Mouse (Mus musculus) right cerebral cortex, postnatal 36 days (tissue): Measurements from ENCODE around the gene Fam163a.

ENCODE experiments used
- DNase-seq, 2 experiments: peaks; one replicate each; pipeline ENCODE4 v3.0.0; 2022; ENCODE audit warnings: low spot score in 2 of 2, mixed read lengths in 1 of 2

The Fam163a gene

DNA sequence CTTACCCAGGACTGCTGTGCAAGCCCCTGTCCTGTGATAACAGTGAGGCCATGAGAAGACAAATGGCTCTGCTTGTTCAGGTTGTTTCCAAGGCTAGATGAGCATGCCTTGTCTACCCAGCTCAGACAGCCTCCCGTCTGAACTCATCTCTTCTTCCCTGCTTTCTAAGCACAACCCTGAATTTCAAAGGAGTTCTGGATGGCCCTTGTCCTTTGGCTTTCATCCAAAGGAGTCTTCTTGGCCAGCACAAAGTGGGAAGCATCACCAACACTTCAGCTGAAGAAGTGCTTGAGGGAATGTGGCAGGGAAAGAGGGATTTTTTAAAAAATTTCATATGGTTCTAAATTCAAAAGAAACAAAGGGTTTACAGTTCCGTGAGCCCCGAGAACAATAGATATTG, 3.8 kb downstream of the Fam163a start:
- DNase-seq = no peak

DNA sequence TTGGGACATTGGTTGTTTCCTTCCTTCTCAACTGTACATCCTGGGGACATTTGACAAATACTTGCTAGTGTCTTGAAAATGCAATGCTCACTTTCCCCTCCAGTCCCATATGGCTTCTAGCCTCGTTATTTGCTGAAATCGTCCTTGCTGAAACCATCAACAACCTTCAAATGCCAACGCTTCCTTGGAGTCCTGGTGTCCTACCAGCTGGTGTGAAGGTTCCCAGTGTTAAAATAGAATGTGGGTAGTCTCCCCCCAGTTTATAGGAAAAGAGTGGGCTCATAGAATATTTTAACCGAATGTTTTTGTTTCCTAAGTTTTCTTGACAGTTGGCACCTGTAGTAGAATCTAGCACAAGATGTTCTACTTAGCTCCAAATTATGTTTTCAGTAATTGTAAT, 7.2 kb downstream of the Fam163a start:
- DNase-seq = no peak

DNA sequence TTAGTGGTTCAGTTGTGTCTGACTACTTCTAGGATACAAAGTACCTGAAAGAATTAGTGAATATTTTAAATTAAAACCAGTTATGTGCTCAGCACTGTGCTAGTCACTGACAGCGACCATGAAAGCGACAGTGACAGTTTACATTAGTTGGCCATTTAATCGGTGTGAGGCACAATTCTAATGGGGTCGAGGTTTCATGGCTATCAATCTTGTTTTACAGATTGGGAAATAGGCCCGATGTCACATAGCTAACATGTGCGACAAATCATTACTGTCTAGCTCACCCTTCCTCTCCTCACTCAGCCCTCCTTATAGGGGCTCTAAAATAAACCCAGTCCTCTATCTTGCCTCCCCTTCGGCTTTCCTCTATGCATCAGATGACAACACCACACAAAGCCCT, 11.5 kb downstream of the Fam163a start:
- no peak for DNase-seq

DNA sequence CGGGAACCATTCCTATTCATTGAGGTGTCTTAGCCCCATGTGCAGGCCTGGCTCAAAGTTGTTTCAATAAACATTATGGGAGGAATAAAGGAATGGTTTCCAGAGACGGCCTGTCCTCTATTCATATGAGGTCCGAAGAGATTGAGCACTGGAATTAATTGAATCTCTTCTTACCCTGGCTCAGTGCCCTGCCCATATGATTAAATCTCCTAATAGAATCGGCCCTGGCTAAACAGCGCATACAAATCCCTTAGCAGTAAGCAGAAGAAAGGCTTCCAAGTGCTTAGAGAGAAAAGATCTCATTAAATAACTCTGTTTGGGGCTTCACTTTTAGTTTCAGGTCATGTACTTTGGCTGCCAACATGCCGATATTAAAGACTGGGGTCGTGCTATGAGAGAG, 12.0 kb downstream of the Fam163a start:
- DNase-seq = no peak

DNA sequence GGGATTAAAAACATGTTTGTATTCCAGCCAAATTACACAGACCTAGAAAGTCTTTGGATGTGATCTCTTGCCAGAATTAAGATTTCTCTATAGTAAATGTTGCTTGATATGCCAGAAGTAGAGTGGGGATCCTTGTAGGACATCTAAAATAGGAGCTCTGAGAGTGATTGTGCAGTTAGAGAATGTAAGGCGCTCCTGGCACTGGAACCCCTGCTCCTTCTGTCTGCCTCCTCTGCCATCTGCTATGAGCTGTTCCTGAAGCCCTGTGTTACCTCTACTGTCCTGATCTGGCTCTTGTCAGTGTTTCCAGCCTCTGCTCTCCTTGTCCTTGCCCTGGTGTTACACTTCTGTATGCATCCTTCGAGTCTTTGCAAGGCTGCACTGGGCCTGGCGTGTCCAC, 18.2 kb downstream of the Fam163a start:
- no peak for DNase-seq

DNA sequence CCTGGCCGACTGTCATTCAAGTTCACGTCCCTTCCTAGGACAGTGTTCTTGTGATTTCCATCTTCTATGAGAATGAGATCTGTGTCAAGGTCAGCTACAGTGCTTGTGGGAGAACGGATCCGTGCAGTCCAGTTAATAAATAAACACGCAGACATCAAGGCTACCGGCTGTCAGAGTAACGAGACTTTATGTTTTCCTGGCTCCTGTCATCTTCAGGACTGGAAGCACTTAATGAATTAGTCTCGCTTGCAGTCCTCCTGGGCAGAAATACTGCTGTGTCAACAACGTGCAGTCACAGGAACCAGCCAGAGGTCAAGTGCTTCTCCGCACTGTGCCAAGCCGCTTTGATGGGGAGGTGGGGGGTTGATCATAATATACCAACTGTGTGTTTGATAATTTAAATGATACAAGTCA, 20.7 kb downstream of the Fam163a start:
- no peak for DNase-seq

DNA sequence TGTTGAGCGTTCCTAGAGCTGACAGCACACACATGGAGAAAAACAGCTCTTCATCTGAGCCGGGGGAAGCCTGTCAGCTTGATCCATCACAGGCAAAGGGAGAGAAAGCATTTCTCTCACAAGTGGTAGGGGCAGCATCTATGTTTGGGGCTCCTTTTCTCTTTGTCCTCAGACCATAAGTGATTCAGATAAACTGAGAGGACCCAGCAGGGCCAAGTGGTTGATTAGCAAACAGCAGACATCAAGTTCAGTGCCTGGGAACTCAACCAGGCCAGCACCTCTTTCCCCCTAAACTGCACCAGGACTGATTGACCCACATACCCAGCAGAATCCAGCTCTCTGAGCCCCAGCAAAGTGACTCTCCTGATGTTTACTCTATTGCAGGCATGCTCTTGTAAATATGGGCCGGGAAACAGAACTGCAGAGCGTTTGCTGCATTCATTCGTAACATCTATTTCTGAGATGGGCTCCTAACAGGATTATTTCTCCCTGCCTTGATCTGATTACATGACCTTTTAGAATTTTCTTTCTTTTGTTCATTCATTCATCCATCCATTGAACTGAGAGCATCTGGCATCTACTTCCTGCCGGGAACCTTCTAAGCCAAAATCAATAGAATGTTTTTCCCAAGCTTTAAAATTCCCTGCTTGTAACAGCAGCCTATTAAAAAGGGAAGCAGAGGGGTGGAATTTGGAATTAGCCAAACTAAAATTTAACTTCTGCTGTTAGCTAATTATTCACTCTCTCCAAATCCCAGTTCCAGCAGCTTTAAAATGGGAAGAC, 21.5 kb downstream of the Fam163a start:
- DNase-seq = no peak

DNA sequence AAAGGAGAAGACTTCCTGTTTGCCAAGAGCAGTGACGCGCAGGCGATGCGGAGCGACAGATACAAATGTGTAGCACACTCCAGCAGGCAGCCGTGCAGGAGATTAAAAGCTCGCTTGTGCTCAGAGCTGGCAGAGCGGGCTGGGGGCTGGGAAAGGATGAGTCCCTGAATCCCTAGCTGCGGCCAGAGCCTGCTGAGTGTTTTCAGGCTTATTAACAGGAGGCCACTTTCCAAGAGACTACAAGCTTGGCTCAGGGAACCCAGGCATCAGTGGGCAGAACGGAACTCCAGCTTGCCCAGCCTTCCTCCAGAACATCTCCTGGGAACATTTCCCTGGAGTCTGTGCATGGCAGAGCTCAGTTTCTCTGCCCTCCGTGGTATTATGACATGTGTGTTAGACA, 25.0 kb downstream of the Fam163a start:
- DNase-seq = peak; percentile 27 to 30

DNA sequence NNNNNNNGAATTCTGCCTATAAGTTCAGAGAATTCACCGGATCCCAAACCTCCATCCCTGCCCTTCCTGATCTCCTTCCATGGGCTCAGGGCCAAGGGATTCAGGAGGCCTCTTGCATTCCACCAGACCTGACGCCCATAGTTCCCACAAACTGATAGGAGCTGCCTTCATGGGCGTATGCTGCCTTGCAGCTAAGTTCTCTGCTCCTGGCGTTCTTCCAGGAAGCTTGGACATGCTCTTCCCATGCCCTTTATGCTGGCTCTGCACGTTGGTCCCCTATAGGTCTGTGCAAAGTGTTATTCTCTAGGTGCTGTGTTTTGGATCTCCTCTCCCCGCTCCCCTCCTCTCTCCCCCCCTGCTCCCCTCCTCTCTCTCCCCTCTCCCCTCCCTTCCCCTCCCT, 36.1 kb downstream of the Fam163a start:
- no peak for DNase-seq

DNA sequence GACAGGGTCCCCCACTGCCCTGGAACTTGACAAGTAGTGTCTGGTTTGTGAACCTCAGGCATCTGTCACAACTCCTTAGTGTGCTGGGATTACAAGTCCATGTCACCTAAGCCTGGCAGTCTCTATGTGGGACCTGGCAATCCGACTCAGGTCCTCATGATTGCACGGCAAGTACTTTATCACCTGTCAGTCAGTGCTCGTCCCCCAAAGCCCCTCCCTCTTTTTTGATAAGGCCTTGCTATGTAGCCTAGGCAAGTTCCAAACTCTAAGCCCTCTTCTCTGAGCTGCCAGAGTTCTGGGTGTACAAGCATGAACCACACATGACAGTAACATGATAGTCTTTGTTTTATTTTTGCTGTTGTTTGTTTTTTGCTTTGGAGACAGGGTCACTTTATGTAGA, 88.1 kb downstream of the Fam163a start:
- no peak for DNase-seq

DNA sequence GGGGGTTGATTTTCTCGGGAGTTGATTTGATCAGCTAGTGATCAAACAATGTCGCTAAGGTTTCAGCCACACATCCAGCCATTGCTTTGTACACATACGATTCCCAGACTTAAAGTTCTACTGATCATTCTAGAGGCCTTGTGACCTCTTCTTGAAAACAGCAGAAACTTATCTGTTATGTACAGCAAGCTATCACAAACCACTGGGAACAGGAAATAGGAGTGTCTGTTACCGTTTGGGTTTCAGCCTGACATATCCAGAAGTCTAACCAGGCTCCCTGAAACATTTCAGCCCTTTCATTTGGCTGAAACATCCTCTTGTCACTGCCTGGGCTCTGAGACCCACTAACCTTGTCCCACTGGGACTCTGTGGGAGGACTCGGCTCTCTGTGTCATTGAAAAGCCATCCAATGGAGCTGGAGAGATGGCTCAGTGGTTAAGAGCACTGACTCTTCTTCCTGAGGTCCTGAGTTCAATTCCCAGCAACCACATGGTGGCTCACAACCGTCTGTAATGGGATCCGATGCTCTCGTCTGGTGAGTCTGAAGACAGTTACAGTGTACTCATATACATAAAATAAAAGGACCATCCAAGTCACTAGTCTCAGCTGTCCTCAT, 90.8 kb downstream of the Fam163a start:
- DNase-seq = no peak

DNA sequence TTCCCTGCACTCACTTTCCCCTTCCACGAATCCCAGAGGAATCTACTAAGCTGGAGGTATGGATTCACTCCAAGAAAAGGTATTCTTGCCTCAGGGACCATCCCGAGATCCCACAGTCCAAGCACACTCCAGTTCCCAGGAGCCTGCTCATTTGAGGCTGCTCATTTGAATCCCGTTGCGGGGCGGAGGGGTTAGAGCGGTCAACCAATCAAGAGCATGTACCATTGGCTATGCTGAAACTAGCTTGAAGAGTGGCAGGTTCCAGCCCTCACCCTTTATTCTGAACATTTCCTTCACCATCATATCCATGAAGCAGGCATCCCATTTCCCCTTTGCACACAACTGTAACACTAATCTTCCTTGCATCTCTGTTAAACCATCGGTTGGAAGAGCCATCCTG, 92.7 kb downstream of the Fam163a start:
- no peak for DNase-seq

DNA sequence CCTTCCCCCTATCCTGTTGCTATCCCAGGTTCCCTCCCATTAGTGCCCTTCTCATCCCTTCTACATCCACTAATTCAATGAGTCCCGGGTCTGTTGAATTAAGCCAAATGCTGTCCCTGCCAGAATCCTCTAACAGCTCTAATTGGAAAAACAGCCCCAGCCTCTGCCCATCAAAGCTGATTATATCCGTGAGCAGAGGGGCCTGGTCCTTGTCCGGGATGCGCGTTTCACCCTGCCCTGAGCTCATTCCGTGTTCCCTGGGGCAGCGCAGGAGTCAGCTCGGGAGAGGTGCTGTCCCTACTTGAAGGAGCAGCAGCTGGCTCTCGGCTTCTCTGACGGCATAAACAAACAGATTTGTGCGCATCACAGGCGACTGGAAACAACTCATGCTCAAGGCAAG, 93.1 kb downstream of the Fam163a start:
- DNase-seq = no peak

DNA sequence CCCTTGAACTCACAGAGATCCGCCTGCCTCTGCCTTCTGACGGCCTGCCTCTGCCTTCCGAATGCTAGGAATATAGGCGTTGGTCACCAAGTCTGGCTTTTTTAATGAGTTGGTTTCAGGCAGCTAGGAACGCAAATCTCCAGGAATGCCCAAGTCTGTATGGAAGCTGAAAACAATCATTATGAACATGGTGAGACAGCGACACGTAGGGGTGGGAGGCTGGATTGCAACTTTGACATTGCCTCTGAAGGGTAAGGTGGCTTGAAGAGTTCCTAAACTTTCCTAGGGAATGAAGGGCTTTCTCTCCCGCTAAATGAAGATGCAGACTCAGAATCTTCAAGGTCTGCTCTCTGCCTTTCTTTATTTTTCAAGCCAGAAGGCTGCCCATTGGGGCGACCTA, 93.7 kb downstream of the Fam163a start:
- no peak for DNase-seq

DNA sequence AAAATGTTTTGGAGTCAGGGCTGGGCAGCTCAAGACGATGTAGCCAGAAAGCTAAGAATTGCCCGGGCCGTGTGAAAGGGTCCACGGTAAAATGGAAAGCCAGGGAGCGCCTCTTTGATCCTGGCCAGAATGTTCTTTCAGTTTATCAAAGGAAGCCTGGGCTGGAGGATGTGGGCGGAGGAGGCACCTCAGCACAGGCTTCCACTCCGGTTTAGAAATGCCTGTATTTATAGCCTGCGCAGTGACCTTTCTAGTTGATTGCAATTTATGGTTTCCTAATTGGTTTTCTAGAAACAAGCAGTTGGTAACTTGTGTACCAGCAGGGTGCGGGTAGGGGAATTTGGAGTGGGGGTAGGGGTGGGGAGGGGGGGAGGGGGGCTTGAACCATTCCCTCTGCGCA, 96.4 kb downstream of the Fam163a start:
- DNase-seq = no peak

DNA sequence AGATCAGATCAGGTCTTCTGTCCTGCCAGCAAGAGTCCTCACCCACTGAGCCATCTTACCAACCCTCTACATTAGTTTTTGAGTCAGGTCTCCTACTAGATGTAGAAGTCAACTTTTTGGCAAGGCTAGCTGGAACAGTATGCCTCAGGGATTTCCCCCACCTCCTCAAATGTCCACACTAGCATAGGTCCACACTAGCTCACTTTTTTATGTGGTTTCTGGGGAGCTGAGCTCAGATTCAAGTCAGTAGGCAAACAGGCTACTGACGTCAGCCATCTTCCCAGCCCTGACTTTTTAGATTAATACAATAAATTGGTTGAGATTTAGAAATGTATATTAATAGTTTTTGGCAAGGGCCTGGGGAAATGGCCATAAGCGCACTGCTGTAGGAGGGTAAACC, 97.4 kb downstream of the Fam163a start:
- no peak for DNase-seq

DNA sequence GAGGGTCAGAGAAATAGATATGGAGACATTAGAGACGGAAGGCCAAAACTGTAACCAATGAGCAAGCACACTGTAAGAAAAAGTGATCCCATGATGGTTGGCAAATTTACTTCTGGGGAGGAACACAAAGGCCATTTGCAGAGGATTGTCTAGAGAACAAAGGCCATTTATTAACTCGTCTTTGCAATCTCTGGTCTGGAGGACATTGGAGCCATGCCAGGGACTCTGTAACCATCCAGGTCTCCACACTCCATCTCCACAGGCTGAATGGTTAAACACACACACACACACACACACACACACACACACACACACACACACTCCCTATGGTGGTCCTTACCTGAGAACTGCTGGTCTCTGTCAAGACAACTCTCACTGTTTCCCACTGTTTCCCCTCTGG, 99.4 kb downstream of the Fam163a start:
- no peak for DNase-seq

DNA sequence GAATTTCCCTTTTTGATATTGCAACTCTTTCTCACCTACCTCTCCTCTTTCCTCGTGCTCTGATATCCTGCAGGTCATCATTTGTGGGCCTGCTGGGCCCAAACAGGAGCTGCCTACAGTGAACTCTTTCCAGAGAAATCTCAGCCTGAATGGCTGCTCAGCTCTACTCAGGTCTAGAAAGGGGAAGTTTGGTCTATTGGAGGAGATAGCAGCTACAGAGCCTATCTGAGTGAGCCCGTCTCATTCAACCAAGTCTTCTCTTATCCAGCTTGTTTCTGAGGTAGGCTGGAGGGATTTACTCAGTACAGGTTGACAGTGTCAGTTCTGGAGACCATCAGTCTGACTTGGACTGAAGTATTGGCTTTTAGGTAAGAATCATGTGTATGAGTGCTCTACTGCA, 101.1 kb downstream of the Fam163a start:
- no peak for DNase-seq

DNA sequence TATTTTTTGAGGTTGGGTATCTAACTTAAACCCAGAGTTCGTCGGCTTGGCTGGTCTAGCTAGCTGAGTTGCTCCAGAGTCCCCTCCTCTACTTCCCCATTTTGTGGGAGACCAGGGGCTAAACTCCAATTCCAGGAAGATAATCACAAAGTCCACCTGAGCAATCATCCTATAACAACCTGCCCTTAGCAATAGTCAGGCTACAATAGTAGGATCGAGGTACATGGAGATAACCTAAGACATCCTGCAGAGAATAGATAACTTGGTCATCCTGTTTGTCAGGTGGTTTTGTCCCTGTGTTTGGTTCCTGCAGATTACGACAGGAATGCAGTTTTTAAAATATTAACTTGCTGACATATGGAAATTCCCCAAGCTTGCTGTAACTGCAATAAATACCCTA, 113.0 kb downstream of the Fam163a start:
- DNase-seq = no peak

DNA sequence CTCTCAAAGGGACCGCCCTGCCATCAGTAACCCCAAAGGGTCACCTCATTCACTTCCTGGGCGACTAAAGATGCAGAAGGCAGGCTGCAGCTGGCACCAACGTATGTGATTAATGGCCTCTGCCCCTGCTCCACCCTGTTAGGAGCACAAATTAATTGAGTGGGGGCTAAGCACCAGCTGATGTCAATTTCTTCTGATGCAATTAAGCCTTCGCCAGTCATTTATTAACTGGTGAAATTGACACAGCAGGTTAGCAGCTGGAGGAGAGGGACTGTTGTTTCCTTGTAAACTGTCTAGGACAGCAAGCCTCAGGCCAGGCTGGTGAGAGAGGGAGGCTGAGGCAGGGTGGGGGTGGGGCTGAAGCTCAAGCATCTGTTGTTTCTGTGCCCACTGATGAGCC, 114.8 kb downstream of the Fam163a start:
- no peak for DNase-seq

DNA sequence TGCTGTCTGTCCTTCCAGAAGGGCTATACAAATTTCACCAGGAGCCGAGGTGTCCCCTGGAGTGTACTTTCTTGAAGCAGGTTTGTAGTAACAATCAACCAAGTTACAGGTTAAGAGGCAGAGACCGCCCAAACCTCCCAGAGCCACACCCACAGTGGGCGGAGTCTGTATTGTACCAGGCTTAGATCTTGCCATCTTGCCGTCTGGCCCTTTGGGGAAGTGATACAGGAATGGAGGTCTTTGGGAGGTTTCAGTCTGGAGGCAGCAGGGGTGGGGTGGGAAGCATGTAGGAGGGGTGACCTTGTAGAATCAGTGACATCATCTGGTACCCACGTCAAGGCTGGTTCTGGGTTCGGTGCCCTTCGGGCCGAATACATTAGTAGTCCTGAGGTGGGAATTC, 115.3 kb downstream of the Fam163a start:
- DNase-seq = no peak

DNA sequence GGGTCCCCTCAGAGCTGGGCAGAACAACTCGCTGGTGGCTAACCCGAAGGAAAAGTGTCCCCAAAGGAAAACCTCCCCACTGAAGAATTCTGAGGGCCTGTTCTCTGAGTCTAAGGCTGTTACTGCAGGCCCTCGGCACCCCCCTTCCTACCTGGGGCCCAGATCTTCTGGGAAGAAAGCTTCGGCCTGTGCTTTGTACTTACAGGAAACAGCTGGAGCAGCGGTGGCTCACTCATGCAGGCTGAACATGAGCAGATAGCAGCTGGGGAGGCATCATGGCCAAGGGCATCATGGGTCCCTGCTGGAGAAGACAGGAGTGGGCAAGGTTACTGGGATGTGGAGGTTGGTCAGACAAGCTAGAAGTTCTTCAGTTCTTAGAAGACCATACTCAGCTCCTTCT, 117.2 kb downstream of the Fam163a start:
- DNase-seq = no peak

DNA sequence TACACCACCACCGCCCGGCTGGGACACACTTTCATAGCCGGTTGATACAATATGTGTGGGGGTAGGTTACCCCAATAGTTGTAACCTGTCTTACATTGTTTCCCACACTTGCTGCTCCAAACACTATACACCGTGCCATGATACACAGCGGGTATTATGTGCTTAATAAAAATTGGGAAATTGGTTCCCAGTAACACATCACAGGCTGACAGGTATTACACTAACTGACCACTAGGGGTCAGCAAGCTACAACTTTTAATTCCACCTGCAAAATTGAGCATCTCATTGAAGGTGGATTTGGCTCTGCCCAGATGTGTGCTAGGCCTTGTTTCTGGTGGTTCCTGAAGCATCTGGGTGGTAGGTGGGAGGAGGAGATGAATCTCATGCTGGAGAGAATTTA, 119.1 kb downstream of the Fam163a start:
- DNase-seq = no peak

DNA sequence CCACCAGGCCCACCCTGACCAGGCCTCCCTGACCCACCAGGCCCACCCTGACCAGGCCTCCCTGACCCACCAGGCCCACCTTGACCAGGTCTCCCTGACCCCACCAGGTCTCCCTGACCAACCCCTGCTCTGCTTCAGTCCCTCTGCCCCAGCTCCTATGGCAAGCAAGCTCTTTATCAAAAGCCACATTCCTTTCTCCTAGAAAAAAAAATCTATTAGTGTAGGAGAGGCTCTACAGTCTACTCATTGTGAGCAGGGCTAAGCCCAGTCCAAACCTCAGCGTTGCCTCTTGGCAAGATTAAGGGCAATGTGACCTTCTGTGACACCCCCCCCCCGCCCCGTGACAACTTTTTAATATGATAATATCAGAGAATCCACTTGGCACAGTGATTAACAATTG, 120.2 kb downstream of the Fam163a start:
- no peak for DNase-seq
